Mouse (Mus musculus) adrenal gland, adult 2 months (tissue): ENCODE results near the gene Kcnk15. TPM values are rescaled to one million over a fixed set of nuclear protein-coding genes. Genes with fewer than 3 reads are reported as not detected.
A peak's percentile ranks its signal among the peaks of the same experiment; 100 is the strongest.

ENCODE experiments used
- DNase-seq: peaks from one replicate; pipeline ENCODE4 v3.0.0; 2021
- polyA plus RNA-seq: library from polyadenylated mRNA; depleted of rRNA; stranded (reverse); fragments of >200 nt; gene quantifications from 2 replicates; pipeline ENCODE4 v1.2.3, GENCODE M21; 2012; rRNA removed
- total RNA-seq, 2 experiments: library from RNA; stranded (reverse); gene quantifications; 2 replicates each; pipeline ENCODE4 v1.2.3; 2021

Kcnk15 gene
- total and polyA plus RNA-seq, 3 experiments = 0.19 TPM; not detected in 2

DNA sequence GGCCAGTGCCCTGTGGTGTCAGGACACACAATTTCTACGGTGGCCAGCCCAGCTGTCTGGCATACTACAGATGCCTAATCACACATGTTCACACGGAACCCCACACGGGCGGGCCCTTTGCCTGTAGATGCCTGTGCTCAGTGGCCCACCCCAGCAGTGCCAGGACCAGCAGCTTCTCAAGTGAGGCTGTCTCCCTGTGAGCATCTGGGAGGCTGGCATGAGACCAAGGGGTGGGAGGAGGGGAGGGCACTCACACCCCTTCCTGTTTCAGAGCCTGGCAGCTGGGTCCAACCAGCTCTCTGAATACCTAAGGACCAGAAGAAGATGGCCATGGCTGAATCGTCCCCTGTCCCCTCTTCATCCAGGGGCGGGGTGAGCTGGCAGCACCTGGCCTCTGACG lies 22.0 kb downstream of the Kcnk15 start:
- DNase-seq = peak; percentile 35

DNA sequence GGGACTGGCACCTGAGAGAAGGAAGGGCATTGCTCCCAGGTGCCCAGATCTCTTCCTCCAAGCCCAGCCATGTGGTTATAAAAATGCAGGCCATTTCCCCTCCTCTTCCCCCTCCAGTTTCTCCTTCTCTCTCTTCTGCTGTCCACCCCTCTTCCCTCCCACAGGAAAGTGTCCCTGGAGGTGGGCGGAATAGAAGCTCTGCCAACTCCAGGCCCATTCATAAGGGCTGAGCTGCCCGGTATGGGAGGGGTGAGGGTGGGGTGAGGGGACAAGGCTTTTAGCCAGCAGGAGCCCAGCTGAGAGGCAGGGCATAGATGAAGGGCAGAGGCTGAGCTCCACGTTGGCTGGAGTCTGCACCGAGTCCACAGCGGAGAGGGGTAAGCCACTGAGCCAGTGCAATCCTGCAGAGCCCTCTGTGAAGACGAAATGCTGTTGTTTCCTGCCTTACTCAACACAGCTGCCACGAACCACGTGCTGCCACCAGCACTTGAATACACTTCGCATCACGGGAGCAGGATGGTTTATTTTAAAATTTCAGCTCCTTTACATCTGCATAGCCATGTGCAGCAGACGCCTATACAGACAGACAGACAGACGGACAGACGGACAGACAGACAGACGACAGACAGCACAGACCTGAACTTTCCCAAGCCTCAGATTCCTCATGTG lies 23.5 kb downstream of the Kcnk15 start:
- DNase-seq = no peak

DNA sequence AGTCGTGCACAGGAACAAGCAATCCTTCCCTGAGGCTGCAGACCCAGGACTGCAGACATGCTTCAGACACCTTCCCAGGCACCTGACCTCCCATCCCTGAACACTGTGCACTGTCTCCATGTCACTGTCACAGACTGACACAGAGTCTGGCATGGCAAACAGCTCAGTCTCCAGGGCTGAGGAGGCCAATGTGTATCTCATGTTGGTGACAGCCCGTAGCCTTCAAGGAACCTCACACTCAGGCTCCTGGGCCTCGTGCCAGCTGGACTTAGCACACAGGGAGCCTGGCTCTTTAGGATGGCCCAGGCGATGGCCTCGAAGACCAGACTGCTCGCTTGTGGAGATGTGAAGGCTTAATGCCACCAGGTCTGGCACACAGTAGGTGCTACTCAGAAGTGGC lies 27.4 kb downstream of the Kcnk15 start:
- DNase-seq = peak; percentile 85

DNA sequence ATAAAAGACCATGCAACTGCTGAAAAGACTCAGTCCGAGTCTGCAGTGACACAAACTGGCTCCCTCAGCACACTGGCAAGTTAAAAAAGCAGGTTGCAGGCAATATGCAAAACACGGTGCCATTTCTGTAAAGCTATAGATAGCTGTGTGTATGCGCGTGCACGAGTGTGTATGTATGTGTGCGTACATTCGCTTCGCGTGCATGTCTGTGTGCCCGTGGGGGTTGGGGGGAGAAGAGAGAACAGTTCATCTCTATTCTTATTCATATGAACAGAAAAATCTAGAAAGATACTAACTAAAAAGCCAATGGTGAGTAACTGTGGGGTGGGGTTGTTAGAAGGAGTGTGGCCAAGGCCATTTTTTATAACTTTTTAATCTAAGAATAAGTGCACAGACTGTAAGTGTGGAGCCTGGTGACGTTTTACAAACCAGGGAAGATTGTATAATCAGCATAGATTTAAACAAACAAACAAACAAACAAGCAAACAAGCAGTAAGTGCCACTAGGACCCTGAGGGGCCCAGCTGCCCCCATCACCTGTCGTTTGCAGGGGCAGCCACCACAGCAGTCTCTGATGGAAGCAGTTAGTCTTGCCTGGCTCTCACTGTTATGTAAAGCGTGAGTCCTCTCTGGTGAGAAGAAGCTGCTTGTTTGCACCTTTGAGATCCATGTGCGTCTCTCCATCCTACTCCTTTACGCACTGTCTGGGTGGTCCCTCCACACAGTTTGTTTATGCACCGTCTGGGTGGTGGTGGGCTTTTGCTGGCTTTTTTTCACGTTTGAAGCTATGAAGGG lies 29.6 kb downstream of the Kcnk15 start:
- DNase-seq = no peak

DNA sequence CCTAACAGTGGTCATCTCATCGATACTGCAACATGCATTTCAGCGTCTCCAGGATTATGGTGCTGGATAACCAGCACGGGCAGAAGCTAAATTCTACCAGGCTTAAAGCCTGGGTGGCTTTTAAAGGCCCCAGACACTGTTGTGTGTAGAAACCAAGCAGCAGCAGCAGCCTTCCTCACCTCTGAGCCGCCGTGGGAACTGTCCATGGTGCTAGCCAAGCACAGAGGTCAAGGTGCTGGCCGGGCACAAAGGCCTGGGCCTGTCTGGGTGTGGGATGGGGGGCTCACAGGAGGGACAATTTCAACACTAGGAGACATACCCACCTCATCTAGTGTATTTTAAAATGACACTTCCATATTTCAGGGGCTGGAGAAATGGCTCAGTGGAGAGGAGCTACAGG lies 36.0 kb downstream of the Kcnk15 start:
- no peak for DNase-seq

DNA sequence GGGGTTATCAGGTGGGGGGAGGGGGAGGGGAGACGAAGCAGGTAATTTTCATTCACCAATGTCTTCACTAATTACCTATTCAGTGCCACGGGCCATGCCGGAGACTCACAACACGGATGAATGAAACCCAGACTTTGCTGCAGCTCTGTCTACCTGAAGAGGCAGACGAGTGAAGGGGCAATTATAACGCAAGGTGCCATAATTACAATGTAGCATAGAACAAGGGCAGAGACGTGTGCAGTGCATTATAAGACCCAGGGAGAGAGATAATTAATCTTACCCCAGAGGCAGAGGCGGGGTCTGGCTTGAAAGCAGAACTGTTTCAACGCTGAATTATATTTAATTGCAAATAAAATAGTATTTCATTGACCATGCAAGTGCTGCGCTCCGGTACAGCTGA lies 37.1 kb downstream of the Kcnk15 start:
- DNase-seq = no peak

DNA sequence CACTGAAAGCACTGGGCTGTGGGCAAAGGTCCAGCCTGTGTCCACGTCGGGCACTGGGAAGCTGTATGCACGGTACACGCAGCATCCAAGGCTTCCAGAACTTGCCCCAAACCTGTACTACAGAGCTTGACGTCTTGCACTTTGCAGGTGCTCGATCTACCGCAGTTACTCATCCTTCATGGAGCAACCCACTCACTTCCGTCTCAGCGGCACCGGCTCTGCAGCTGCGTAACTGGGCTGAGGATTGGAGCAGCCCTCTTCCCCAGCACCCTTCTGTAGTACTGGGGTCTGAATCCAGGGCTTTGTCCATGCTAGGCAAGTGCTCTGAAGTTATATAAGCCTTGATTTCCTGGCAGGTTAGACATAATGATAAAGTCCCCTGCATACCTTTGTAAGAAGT lies 37.8 kb downstream of the Kcnk15 start:
- no peak for DNase-seq

DNA sequence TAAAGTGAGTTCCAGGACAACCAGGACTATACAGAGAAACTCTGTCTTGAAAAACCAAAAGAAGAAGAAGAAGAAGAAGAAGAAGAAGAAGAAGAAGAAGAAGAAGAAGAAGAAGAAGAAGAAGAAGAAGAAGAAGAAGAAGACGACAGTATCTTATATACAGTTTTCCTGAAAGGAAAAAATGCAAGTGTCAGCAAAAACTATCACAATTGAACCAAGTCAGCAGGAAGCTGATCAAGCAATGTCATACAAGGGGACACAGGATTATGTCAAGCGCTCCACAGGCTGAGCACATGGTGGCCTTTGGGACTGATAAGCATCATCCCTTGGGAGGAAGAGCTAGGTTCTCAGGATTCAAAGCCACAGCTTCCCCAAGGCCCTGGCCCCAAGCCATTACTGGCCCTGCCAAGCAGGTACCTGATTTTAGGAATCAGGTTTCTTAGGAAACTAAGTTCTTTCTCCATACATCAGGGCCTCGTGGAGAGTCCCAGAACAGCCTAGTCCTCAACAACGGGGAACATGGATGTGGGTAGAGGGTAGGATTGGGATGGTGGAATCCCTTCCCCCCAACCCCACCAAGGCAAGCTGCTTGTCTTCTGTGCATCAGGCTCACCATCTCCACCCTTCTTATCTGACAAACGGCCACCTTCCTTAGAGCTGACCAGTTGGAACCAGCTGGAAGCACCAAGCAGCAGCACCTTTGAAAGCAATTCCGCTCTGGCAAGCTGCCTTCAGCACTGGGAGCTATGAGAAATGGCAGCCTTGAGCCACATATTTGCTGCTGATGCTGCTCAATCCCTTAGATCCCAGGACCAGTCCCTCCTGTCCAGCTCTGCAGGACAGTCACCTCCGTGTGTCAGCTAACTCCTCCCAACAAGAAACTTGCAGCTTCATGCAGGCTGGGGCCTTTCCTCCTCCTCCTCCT lies 40.3 kb downstream of the Kcnk15 start:
- DNase-seq = peak; percentile 58

DNA sequence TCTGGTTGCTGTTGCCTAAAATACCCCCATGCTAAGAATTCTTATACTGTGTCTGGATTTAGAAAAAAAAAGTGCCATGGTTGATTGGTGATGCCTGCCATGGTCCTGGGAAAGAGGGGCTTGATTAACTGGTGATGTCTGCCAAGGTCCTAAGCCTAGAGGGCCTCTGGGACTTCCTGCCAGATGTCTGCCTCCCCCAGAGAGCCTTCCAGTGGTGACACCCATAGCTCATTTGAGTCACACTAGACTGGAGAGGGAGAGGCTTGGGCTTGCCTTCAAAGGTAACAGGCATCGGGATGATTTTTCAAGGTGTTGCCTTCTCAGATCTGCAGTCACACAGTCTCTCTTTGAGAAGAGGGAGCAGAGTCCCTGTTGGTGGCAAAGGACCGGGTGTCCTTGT lies 41.7 kb downstream of the Kcnk15 start:
- DNase-seq = no peak

DNA sequence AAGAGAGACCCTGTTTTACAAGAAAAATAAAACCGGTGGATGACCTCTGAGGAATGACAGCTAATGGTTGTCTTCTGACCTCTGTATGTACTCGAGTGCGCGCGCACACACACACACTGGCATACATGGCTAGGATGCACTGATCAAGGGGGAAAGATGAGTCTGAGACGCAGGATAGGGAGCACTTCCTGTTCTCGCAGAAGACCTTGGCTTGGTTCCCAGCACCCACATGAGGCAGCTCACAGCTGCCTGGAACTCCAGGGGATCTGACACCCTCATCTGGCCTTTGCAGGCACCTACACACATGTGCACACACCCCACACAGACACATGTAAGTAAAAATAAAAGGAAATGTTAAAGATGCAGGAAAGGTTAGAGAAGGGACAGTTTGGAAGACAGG lies 43.6 kb downstream of the Kcnk15 start:
- no peak for DNase-seq

DNA sequence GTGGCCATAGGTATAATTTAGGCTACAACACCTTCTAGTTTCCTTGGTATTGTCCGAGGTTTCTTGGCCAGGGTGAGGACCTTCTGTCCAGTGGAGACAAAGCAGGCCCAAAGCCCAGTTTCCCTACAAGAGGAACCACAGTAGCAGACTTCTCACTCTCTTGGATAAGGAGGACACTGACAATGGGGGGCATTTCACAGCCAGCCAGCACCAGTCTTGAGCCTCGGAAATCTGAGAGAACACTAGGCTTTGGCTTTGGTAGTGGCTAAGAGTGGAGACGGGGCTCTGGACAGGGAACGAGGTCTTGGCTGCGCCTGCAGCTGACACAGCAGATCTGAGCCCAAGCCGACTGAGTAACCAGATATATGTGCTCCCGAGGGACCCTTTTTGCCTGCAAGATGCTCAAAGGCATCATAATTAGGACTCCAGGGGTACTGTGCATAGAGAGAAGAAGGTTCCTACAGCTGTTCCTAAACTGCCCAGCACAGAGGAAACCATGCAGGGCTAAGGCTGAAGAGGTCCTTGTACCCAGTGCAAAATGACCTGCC lies 44.6 kb downstream of the Kcnk15 start:
- DNase-seq = no peak

DNA sequence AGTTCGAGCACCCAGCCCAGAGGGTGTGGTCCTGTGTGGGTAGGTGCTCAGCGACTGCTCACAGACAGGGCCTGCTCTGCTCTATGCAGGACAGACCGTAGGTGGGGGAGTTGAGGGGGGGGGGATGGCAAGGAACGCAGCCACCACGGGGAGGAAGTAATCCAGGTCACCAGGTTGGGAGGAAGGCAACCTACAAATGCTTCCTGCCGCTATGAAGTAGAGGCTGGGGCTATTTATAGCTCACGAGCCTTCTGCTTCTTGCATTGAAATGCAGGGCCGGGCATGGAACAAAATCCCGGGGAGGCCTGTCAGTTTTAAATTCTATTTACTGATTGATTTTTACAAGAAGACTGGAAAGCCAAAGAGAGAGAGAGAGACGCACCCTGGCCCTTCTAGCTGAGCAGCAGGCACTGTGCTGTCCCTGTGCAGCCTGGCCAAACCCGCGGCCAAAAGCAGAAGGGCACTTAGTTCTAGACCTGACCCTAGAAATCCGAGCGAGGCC lies 46.5 kb downstream of the Kcnk15 start:
- no peak for DNase-seq

DNA sequence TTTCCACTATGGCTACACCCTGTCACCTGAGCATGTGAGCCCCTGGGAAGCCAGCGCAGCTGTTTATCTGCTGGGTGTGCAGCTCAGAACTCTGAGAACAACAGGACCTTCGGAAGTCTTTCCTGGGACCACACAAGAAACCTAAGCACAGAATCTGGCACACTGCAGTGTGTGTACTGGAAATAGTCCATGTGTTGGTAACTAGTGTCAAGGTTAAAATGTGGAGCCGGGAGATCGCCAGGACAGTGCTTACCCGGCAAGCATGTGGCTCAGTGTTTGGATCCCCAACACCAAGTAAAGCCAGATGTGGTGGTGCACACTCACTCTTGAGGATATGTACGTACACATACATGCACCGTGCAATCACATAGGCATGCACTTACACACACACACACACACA lies 47.6 kb downstream of the Kcnk15 start:
- DNase-seq = peak; percentile 69

DNA sequence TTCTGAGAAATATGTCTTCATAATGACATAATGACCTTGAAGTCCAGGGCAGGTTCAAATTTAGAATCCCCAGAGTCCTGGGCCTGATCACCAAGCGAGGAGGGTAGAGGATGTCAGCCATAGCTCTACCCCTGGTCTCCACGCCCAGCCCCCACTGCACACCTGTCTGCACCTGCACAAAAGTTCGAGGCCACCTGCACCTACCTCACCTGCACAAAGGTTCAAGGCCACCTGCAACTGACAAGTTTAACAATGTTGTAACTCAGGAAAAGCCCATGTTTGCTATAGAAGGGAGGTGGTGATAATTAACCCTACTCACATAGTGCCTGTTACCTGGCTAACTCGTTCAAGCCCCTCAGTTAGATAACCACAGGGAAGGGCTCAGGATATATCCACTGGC lies 49.0 kb downstream of the Kcnk15 start:
- no peak for DNase-seq

DNA sequence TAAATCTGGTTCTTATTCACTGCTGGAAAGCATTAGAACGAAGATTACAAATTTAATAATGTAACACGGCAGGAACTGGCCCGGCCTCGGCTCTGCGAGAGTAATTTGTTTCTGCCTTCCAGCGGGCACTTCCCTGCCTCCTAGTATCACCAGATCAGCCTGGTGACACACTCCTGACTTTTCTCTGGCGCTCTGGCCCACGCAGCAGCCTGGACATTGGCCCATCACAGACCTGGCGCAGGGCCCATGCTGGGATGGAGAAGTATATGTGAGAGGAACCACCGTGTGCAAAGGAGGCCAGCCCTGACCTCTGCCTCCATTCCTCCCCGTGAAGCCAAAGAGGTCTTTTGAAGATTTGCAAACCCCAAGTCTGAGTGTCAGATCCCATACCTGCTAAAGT lies 50.0 kb downstream of the Kcnk15 start:
- peak; percentile 92 for DNase-seq

DNA sequence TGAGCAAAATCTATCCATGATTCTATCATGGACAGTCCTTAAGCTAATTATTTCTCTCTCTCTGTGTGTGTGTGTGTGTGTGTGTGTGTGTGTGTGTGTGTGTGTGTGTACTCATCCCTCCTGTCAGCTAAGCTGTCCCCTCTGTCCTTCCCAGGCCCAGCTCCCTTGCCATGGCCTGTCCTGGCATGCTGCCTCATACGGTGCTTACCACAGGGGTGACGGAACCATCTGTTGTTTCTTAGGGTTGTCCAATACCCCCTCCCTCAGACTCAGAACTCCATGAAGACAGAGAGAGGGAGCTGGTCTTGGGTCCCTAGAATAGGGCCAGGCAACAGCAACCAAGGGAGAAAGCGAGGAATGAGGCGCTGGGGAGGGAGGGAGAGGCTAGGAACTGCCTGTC lies 50.9 kb downstream of the Kcnk15 start:
- DNase-seq = peak; percentile 74

DNA sequence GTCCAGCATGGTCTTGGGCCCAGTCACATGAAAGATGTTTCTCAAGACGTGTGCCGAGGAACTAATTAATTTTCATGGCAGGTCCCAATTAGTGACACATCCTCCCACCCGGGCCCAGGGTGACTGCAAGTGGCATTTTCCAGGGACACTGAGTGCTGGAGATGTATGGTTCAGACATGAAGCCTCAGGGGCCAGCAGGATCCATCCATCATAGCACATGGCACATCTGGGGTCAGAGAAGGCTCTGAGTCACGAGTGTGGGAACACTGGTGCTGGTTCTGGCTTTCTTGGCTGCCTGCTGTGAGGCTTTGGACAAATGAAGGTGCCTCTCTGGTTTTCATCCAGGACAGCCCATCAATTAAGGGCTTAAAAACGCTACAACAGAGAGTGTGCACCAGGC lies 53.7 kb downstream of the Kcnk15 start:
- DNase-seq = peak; percentile 82

Other genes with a start within 250 kb of the Kcnk15 start
- gene Serinc3, start 208.5 kb upstream of the Kcnk15 start, total RNA-seq = 100 to 1,000 TPM; 482 to 621 TPM
- gene Serinc3, start 208.5 kb upstream of the Kcnk15 start, polyA plus RNA-seq = 402 and 442 TPM in 2 replicates
- 10 to 100 TPM; 37.1 to 49.1 TPM for gene Pkig, start 195.3 kb upstream of the Kcnk15 start, total RNA-seq
- 146 and 147 TPM in 2 replicates for gene Pkig, start 195.3 kb upstream of the Kcnk15 start, polyA plus RNA-seq
- gene Ada, start 103.4 kb upstream of the Kcnk15 start, total RNA-seq = 1 to 10 TPM; 4.1 to 5.5 TPM
- gene Ada, start 103.4 kb upstream of the Kcnk15 start, polyA plus RNA-seq = 0.65 and 0.69 TPM in 2 replicates
- gene Ccn5, start 32.8 kb upstream of the Kcnk15 start, total RNA-seq = 1 to 10 TPM in 1 of 2 experiments, under 1 TPM in 1; 0.20 to 1.8 TPM
- gene Ccn5, start 32.8 kb upstream of the Kcnk15 start, polyA plus RNA-seq = 1.2 and 1.9 TPM in 2 replicates
- 100 to 1,000 TPM in 1 of 2 experiments, 10 to 100 TPM in 1; 89.5 to 154 TPM for gene Rims4, start 65.0 kb downstream of the Kcnk15 start, total RNA-seq
- gene Rims4, start 65.0 kb downstream of the Kcnk15 start, polyA plus RNA-seq = 36.4 and 60.2 TPM in 2 replicates
- gene Ywhab, start 141.3 kb downstream of the Kcnk15 start, total RNA-seq = 100 to 1,000 TPM; 260 to 298 TPM
- 66.5 and 75.4 TPM in 2 replicates for gene Ywhab, start 141.3 kb downstream of the Kcnk15 start, polyA plus RNA-seq
- gene Pabpc1l, start 171.8 kb downstream of the Kcnk15 start, total RNA-seq = 1 to 10 TPM; 1.4 to 2.6 TPM
- 0.36 and 1.1 TPM in 2 replicates for gene Pabpc1l, start 171.8 kb downstream of the Kcnk15 start, polyA plus RNA-seq
- 10 to 100 TPM; 25.9 to 29.5 TPM for gene Stk4, start 216.7 kb downstream of the Kcnk15 start, total RNA-seq
- gene Stk4, start 216.7 kb downstream of the Kcnk15 start, polyA plus RNA-seq = 5.5 and 6.4 TPM in 2 replicates
- 10 to 100 TPM; 35.1 to 59.8 TPM for gene Tomm34, start 217.5 kb downstream of the Kcnk15 start, total RNA-seq
- 66.0 and 72.2 TPM in 2 replicates for gene Tomm34, start 217.5 kb downstream of the Kcnk15 start, polyA plus RNA-seq